Mouse (Mus musculus) hematopoietic multipotent progenitor cell, adult 10-12 weeks (in vitro differentiated cells): Measurements from ENCODE around the gene Pdia6. TPM values are rescaled to one million over a fixed set of nuclear protein-coding genes. Genes with fewer than 3 reads are reported as not detected.

Experiments used
- polyA plus RNA-seq: library from polyadenylated mRNA; stranded (reverse); fragments of >175 nt; gene quantifications from 2 replicates; pipeline ENCODE4 v1.2.3, GENCODE M21; 2012; ENCODE audit warnings: low replicate concordance

The Pdia6 gene
- polyA plus RNA-seq = 8.6 and 35.6 TPM in 2 replicates

GRCm38 (mm10) chr12:17265971-17266672 lies at the start of gene Pdia6:
Gene Pdia6, plus strand, starts transcription at chr12:17266545.

GRCm38 (mm10) chr12:17329259-17329658 lies 62.9 kb downstream of the Pdia6 start, which contains the start of gene Atp6v1c2:
Gene Atp6v1c2, minus strand, starts transcription at chr12:17329359.

Other genes with a start within 250 kb of the Pdia6 start
- gene Kcnf1, start 89.7 kb upstream of the Pdia6 start, polyA plus RNA-seq = 0.49 and 0.57 TPM in 2 replicates
- 0.15 TPM in 1 of 2 replicates, not detected in the other for gene Atp6v1c2, start 62.8 kb downstream of the Pdia6 start, polyA plus RNA-seq
- gene Nol10, start 81.9 kb downstream of the Pdia6 start, polyA plus RNA-seq = 1.1 and 6.2 TPM in 2 replicates